Mouse (Mus musculus) liver, postnatal 0 days (tissue): Measurements from ENCODE around the gene Dbndd2. TPM values are rescaled to one million over a fixed set of nuclear protein-coding genes. Genes with fewer than 3 reads are reported as not detected.

Source experiments
- ATAC-seq: fragments of 200-750 bp; cut with Nextera tagmentation; 2 replicates; pipeline ENCODE4 v1.8.0; 2017; ENCODE audit warnings: mild to moderate bottlenecking, moderate library complexity
- DNase-seq: peaks from one replicate; pipeline ENCODE4 v3.0.0-alpha.2; 2016
- H3K27ac ChIP-seq: fragments of 300-500 bp; sonication (generic); 2 replicates; pipeline ENCODE4 v1.5.1; 2014; ENCODE audit warnings: antibody characterized with exemption, moderate library complexity, mild to moderate bottlenecking, low read depth
- H3K27me3 ChIP-seq: fragments of 300-500 bp; sonication (generic); 2 replicates; pipeline ENCODE4 v1.6.1; 2014; ENCODE audit warnings: low read length, control low read depth, mixed read lengths; ENCODE audit not compliant: insufficient read depth
- H3K36me3 ChIP-seq: fragments of 300-500 bp; sonication (generic); replicated peaks from 2 replicates; pipeline ENCODE4 v1.6.1; 2014; ENCODE audit warnings: mild to moderate bottlenecking, control low read depth, low read length, moderate library complexity, mixed read lengths; ENCODE audit not compliant: insufficient read depth
- H3K4me1 ChIP-seq: fragments of 300-500 bp; sonication (generic); 2 replicates; pipeline ENCODE4 v1.6.1; 2014; ENCODE audit warnings: antibody characterized with exemption, mild to moderate bottlenecking, control low read depth; ENCODE audit not compliant: insufficient read depth
- H3K4me2 ChIP-seq: fragments of 300-500 bp; sonication (generic); 2 replicates; pipeline ENCODE4 v1.6.1; 2014; ENCODE audit warnings: low read depth, mild to moderate bottlenecking, low read length, moderate library complexity, mixed read lengths
- H3K4me3 ChIP-seq: fragments of 300-500 bp; sonication (generic); 2 replicates; pipeline ENCODE4 v1.5.1; 2014; ENCODE audit warnings: low read depth, low read length
- H3K9ac ChIP-seq: fragments of 300-500 bp; sonication (generic); replicated peaks from 2 replicates; pipeline ENCODE4 v1.6.1; 2014; ENCODE audit warnings: mild to moderate bottlenecking, moderate library complexity
- H3K9me3 ChIP-seq: fragments of 300-500 bp; sonication (generic); 2 replicates; pipeline ENCODE4 v1.6.1; 2016; ENCODE audit warnings: mild to moderate bottlenecking, control low read depth, low read length, mixed read lengths
- CTCF ChIP-seq: sonication (generic); IDR thresholded peaks from 2 replicates; pipeline ENCODE4 v1.5.1; 2016; ENCODE audit warnings: antibody characterized with exemption, low read depth
- EP300 ChIP-seq: IDR thresholded peaks from 2 replicates; pipeline ENCODE4 v1.6.1; 2016; ENCODE audit warnings: antibody characterized with exemption, low read depth, mild to moderate bottlenecking
- WGBS: fragments of 180-500 bp; shearing (Covaris S2); extraction: QIAGEN DNeasy Blood & Tissue Kit; methylation state at CpG from one replicate; pipeline ENCODE4 v1.1.7; 2014; ENCODE audit not compliant: insufficient replicate concordance; 5-methylcytosine and 5-hydroxymethylcytosine counted together
- polyA plus RNA-seq: library from polyadenylated mRNA; unstranded; fragments of >200 nt; fragmentation: Nextera tagmentation; extraction: Ambion mirVana; gene quantifications from 2 replicates; pipeline ENCODE4 v1.2.1, GENCODE M21; 2015

The Dbndd2 gene
- polyA plus RNA-seq, 1 experiment from 2014 or later: 2.7 TPM

GRCm38 (mm10) chr2:164444701-164445100, 41.2 kb upstream of the Dbndd2 start:
- ATAC-seq (peak; percentile 14; the same call in 1 of the 2 replicates), DNase-seq (no peak)
- 0 out of 2 replicates have a peak, but pooled peaks cover 6% of the 10 kb centered on the region for H3K27me3 ChIP-seq
- TF ChIP-seq EP300 (peak; percentile 43; the same call in 1 of the 2 replicates), CTCF (no peak)
- H3K4me1 ChIP-seq: no peaks in the 10 kb centered on the region
- H3K27ac ChIP-seq: peak overlapping the region; percentile 89
- no peaks in the 10 kb centered on the region; the same call in 1 of the 2 replicates for H3K36me3 ChIP-seq
- H3K4me3 ChIP-seq: no peak overlapping the region
- H3K9me3 ChIP-seq: no peaks in the 10 kb centered on the region
- H3K9ac ChIP-seq: no peak overlapping the region
- H3K4me2 ChIP-seq: no peak overlapping the region
- 44% methylated on average over 2 of the region's 2 CpGs for WGBS

- Histone ChIP-seq H3K27ac (peak overlapping the region; percentile 89), H3K4me3 (no peak overlapping the region), H3K4me2 (0 out of 2 replicates have a peak overlapping the region, but pooled peaks have one; percentile 27), H3K9ac (no peak overlapping the region), H3K36me3 (no peaks in the 10 kb centered on the region), H3K4me1 (no peaks in the 10 kb centered on the region), H3K27me3 (0 out of 2 replicates have a peak, but pooled peaks cover 6% of the 10 kb centered on the region), H3K9me3 (no peaks in the 10 kb centered on the region)
- TF ChIP-seq CTCF (no peak), EP300 (peak; percentile 61; the same call in 1 of the 2 replicates)
- ATAC-seq (peak; percentile 76), DNase-seq (no peak)
- WGBS: 42% methylated on average over 3 of the region's 3 CpGs
Observed at GRCm38 (mm10) chr2:164445399-164446085, 40.4 kb upstream of the Dbndd2 start.

- no peaks in the 10 kb centered on the region for H3K36me3 ChIP-seq
- no peaks in the 10 kb centered on the region for H3K9me3 ChIP-seq
- H3K9ac ChIP-seq: no peak overlapping the region
- H3K27me3 ChIP-seq: 0 out of 2 replicates have a peak, but pooled peaks cover 6% of the 10 kb centered on the region
- peak overlapping the region; percentile 89; the same call in 1 of the 2 replicates for H3K27ac ChIP-seq
- DNase-seq (no peak), ATAC-seq (no peak)
- H3K4me2 ChIP-seq: no peak overlapping the region
- WGBS: 61% methylated on average over 3 of the region's 3 CpGs
- TF ChIP-seq EP300 (no peak), CTCF (no peak)
- no peaks in the 10 kb centered on the region for H3K4me1 ChIP-seq
- no peak overlapping the region for H3K4me3 ChIP-seq
Observed at GRCm38 (mm10) chr2:164446086-164446469, 39.8 kb upstream of the Dbndd2 start.

GRCm38 (mm10) chr2:164448140-164448539, 37.8 kb upstream of the Dbndd2 start:
- Histone ChIP-seq H3K27ac (0 out of 2 replicates have a peak overlapping the region, but pooled peaks have one; percentile 12), H3K9ac (no peak overlapping the region), H3K9me3 (no peaks in the 10 kb centered on the region), H3K4me3 (no peak overlapping the region), H3K4me2 (no peak overlapping the region), H3K27me3 (no peaks in the 10 kb centered on the region), H3K36me3 (no peaks in the 10 kb centered on the region), H3K4me1 (no peaks in the 10 kb centered on the region)
- 82% methylated on average over 1 of the region's 1 CpGs for WGBS
- TF ChIP-seq CTCF (no peak), EP300 (no peak)
- DNase-seq (no peak), ATAC-seq (no peak)

- TF ChIP-seq CTCF (no peak), EP300 (no peak)
- 67% methylated on average over 5 of the region's 5 CpGs for WGBS
- Histone ChIP-seq H3K9ac (no peak overlapping the region), H3K9me3 (no peaks in the 10 kb centered on the region), H3K4me2 (no peak overlapping the region), H3K27ac (no peak overlapping the region), H3K4me3 (no peak overlapping the region), H3K4me1 (peaks cover under 1% of the 10 kb centered on the region; the same call in 1 of the 2 replicates), H3K27me3 (no peaks in the 10 kb centered on the region), H3K36me3 (no peaks in the 10 kb centered on the region)
- DNase-seq (no peak), ATAC-seq (no peak)
Observed at GRCm38 (mm10) chr2:164448921-164449320, 37.0 kb upstream of the Dbndd2 start.

GRCm38 (mm10) chr2:164449341-164450042, 36.4 kb upstream of the Dbndd2 start:
- no peak for TF ChIP-seq EP300
- no peak for TF ChIP-seq CTCF
- Histone ChIP-seq H3K4me3 (no peak overlapping the region), H3K9ac (no peak overlapping the region), H3K4me2 (no peak overlapping the region), H3K36me3 (no peaks in the 10 kb centered on the region), H3K9me3 (no peaks in the 10 kb centered on the region), H3K27me3 (no peaks in the 10 kb centered on the region), H3K27ac (no peak overlapping the region), H3K4me1 (peaks cover 4% of the 10 kb centered on the region; the same call in 1 of the 2 replicates)
- DNase-seq (no peak), ATAC-seq (no peak)
- 79% methylated on average over 14 of the region's 14 CpGs for WGBS
